Mouse (Mus musculus) kidney, postnatal 36 days (tissue): ENCODE measurements around the gene Prr5.

Source experiments
- DNase-seq, 2 experiments: peaks; one replicate each; pipeline ENCODE4 v3.0.0; 2021 to 2022; ENCODE audit warnings: mixed read lengths in 2 of 2

Prr5 gene

DNA sequence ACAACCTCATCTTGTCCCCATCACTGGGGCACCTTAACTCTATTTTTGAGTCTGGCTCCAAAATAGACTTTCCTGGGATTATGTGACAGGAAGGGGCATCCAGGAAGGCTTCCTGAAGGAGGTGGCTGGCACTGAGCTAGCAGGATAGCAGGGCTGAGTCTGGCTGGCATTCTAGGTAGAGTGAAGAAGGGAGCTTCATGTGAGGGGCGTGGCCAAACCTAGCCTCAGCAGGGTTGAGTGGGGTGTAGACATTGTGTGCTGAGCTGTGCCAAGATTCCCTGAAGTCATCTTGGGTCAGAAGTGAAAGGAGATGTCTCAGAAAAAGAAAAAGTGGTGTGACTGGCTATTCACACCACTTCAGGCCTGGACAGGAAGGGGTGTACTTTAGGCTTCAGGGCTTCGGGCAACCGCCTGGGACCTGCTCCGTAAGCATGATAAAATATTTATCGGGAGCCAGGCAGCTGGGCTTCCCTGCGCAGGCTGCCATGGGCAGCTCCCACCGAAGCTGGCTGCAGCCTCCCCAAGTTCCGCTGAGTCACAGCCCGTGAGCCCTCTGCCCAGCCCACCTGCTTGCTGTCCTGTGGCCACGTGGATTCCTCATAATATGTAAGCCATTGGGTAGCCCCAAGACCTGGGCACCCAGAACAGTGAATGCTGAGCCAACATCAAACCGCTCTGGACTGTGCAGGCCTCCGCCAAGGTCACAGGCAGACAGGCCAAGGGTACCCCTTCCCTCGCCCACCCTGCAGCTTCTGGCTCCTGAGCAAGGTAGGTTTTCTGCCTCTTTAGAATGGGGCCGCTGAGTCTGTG lies at the start of gene Prr5:
Gene Prr5 (plus strand): TSS at position 683 of the 810 bp plus-strand sequence.
- DNase-seq: peak; percentile 81 to 88

DNA sequence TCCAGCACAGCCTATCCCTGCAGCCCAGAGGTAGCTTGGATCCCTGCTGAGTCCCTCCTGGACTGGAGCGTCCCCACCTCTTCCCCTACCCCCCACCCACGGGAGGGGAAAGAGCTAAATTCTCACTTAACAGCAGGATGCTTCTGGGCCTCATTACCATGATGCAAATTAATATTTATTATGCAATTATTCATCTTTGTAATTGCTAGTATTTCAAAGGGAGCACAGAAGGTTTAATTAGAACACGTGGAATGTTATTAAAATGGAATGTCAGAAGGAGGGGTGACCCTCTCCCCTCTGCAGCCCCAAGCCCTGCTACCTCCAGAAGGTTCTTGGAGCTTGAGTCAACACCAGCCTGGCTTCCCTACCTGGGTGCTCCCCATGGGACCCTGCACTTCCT lies 49.4 kb upstream of the Prr5 start:
- no peak for DNase-seq

DNA sequence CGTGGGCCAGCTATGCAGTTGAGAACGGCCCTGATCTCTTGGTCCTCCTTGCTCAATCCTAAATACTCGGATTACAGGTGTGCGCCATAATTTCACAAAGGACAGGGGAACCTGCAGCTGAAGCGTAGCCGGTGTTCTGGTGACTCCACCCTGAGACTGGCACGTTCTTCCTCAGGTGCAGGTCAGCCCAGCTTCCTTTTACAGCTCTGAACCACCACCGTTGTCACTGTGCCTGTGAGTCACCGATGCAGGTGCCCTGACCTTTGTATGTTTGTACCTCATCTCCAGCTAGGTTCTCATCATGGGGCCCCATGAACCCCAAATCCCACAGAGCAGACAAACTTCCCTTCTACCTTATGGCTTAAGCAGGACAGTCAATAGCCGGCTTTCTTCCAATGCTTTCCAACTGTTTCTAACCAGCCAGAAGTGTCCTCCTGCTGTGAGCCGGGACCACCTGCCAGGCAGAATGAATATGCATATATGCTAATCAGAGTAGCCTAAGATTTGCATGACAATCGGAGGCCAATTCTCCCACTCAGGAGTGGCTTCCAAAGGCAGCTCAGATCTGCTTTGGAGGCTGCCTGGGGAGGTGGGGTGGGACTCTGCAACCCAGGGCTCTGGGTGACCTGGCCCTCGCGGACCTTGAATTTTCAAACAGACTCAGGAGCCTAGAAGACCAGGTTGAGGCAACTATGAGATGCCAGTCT lies 47.5 kb upstream of the Prr5 start:
- no peak for DNase-seq

DNA sequence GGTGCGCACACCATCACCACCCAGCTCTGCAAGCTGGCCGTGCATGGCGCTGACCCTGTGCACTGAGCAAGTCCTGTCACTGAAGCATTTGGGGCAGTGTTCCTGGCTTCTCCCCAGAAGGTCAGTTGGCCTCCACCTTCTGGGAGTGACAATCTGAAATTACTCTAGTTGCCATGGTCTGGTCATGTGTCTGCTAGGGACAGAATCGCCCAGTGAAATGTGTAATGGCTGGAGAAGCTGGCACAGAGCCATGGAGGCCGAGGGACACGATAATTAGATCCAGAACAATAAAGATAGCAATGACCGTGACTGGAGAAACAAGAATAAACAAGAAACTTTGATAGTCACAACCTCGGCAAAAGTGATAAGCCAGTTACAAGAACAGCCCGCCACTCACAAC lies 44.5 kb upstream of the Prr5 start:
- peak; percentile 37 to 61 for DNase-seq

DNA sequence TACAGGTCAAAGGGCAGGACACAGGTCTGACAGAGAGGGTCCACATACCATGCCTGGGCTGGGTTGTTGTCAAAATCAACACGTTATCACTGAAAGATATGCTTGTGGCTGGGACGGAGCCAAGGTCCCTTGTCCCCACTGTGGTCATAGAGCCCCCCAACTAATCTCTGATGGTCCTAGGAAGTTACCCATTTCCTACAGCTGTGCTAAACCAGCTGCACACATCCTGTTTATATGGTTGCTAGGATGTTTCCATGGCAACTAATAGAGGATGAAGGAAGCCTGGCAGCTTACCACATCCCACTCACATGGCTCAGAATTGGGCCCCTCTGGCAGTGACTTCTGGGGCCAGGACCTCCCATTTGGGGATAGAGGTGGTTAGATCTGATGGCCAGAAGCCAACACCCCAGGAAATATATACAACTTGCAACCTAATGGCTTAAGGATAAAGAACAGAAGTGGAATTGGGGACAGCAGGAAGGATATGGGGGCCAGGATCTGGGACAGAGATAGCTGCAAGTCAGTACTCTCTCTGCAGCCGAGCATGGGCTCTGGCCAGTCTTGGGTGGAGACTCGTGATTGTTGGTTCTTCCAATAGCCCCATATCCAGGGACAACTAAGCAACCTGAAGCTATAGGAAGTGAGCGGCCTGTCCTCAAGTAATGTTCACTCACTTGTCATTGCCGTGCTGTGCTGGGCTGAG lies 43.6 kb upstream of the Prr5 start:
- DNase-seq: peak; percentile 29 to 62

DNA sequence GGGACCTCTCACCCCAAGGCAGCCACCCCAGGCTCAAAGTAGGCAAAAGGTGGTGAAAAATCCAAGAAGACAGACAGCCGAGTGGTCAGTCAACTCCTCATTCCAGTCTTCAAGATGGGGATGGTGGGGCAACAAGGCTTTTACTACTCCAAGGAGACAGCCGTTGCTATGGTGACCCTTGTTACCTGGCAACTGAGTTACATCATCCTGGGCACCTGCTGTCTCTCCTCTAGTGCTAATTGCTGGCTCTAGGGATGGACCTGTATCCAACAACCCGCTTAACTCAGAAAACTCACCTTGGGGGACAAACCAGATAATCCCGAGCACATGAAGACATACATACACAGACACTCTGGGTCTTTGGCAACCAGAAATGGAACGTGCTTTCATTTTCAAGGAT lies 42.1 kb upstream of the Prr5 start:
- no peak for DNase-seq

DNA sequence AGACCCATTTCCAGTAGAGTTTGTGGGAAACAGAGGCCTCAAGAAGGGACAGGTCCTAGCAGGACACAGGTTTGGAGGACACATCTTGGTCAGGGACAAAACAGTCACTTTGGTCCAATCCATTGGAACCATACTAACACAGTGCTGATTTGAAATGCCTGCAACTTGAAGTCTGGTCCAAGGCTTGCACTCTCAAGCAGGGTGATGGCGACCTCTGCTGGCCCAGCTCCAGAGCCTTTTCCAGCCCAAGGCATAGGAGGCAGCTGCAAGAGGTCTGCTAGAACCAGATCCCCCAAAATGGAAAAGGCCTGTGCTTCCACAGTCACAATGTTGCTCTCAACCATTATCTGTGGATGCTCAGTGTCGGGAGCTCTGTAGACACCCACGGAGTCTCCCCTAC lies 39.7 kb upstream of the Prr5 start:
- peak; percentile 54 to 83 for DNase-seq

DNA sequence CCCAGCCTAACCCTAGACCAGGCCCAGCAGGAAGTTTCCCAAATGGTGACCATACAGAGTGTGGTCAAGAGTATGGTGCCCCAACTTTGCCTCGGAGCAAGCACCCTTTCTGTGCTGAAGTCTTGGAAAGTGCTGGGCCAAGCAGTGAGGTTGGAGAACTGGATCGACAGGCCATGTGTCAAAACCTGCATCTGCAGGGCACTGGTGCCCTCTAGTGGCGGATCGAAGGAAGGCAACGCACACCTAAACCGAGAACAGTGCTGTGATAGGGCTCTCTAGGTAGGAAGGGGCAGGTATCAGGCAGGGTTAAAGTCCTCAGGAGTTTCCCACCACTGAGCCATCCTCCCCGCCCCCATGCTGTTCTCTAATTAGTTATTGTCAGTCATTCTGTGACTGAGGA lies 37.9 kb upstream of the Prr5 start:
- DNase-seq: peak; percentile 82 to 91

DNA sequence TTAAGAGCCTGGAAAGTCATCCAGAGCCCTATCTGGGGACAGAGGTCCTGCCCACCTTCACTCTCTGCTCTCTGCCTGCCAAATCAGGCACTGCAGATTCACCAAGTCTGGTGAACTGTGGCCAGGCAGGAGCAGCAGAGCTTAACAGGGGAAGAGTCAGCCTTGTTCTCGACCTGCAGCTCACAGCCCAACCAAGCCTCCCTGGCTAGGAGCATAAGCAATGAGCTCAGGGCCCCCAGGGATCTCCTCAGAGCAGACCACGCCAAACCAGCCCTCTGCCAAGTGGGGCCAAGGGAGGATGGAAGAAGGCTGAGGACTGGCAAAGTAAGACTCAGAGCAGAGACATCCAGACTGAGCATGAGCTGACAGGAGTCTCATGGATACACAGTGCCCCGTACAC lies 35.1 kb upstream of the Prr5 start:
- DNase-seq: peak; percentile 66 to 70

DNA sequence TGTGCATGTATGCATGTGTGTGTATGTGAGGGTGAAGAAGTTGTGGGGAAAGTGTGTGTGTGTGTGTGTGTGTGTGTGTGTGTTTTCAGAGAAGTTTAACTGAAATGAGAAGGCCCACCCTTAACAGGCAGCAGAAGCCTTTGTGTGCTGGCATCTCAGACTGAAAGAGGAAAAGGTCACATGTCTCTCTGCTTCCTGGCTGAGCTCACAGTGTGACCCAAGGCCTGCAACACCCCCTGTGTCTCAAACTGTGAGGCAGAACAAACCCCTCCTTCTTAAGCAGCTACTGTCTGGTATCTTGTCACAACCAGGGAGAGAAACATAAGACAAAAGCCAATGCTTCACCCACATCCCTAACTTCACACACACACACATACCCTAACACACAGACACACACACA lies 31.0 kb upstream of the Prr5 start:
- peak; percentile 44 to 61 for DNase-seq

DNA sequence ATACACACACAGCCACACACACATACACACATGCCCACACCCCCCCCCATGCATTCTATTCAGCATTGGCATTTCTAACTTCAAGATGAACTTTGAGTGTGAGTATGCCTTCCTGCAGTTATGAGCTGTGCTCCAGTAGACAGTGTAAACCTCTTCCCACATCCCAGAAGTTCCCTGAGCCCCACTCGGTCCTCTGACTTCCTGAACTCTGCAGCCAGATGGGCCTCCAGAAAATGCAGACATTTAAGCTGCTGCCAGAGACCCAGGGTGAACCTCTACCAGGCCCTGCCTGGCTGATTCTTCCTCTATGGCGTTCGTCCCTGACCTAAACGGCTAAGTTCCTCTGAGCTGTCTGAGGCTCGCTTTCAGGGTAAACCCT lies 30.4 kb upstream of the Prr5 start:
- no peak for DNase-seq

DNA sequence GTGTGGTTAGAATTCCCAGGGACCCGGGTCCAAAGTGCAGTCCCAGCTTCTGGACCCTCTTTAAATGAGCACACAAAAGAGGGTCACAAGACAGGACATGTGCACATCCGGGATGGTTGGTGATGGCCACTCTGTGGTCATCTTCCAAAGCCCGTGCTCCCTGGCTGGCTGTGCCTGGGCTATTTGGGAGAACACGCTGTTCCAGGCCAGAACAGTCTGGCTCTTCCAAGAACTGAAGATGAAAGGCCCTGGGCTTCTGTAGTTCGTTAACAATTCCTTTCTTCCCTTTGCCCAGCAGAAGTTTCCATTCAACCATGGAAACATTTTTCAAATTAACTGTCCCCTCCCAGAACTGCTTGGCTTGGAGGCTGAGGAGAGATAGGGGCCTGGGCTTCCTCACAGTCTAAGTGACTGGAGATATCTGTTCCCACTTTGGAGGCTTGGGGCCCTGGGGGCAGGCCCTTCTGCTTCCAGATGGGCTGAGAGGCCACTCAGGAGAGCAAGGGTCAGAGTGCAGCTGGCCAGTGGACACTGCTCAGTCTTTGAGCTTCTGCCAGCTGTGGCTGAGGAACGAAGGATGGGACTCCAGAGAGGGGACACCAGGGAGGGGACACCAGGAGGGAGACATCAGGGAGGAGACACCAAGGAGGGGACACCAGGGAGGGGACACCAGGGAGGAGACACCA lies 29.8 kb upstream of the Prr5 start:
- peak; percentile 85 to 91 for DNase-seq

DNA sequence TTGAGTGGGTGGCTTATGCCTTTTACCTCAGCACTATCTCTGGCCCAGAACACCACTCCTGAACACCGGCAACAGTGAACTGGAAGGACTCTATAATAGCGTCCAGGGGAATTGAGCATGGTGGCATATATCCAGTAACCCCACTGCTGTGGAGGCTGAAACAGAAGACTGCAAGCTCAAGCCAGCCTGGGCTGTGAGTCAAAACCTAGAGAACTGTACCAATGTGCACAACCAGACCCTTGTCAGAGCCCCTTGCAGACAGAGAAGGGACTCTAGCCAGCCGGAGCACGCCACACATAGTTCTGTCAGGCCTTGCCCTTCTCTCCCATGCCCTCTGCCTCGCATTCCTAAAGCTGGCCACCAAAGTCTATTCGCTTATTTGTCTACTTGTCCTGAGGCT lies 28.7 kb upstream of the Prr5 start:
- DNase-seq: no peak

DNA sequence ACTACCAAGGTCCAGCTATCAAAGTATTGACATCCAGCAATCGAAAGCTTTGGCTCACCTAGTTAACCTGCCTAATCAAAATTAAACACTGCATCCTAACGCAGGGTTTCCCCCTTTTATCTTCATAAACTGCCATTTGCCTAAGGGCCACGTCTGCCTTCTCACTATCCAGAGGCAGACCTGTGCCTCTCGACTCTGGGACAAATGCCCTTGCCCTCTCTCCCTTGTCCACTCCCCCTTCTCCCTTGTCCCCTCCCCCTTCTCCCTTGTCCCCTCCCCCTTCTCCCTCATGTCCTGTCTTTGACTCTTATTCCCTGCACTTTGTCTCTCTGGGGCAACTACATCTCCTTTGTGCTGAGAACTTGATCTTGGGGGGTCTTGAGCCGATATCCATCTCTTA lies 28.3 kb upstream of the Prr5 start:
- DNase-seq: peak; percentile 25 to 50

DNA sequence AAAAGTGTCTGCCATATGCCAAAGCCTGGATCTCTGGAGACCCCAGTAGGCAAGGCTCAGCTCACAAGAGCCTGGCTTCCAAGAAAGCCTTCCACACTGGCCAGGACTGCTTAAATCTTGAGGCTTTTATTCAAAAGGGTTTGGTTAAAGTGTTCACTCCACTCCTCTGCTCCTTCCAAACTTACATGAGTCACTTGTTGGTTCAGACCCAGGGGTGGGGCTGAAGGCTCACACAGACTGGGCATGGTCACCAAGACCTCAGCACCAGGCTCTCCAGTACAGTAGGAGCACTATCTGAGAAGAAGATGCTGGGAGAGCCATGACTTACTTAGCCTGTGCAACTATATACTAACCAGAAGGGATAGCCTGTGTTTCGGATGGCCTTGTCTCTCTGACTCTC lies 27.5 kb upstream of the Prr5 start:
- DNase-seq: no peak

DNA sequence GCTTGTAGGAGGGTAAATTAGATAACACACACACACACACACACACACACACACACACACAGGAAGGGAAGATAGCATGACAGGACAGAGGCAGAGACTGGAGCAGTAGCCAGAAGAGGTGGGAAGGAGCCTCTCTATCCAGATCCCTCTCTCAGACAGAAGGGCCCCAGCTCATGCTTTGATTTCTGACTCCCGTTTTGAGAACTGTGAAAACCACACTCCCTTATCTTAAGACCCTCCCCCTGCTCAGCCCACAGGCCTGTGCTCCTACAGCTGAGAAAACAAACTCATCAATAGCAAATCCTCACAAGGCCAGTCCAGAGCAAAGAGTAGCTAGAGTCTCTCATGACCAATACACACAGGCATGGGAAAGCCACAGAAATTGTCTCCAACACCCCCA lies 26.2 kb upstream of the Prr5 start:
- no peak for DNase-seq

DNA sequence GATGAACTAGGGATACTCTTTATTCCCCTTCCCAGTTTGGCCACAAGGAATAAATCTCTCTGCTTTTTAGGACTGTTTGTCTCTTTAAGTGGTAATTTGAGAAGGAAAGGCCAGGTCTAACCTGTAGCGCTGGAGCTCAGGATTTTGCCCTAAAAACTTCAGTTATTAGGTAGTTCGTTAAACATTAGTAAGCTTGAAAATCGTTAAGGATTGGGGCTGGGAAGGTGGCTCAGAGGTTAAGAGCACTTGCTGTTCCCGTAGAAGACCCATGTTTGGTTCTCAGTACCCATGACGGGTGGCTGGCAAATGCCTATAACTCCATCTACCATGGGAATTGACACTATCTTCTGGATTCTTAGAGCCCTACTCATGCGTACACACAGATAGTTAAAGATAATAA lies 17.9 kb upstream of the Prr5 start:
- peak; percentile 39 to 46 for DNase-seq

DNA sequence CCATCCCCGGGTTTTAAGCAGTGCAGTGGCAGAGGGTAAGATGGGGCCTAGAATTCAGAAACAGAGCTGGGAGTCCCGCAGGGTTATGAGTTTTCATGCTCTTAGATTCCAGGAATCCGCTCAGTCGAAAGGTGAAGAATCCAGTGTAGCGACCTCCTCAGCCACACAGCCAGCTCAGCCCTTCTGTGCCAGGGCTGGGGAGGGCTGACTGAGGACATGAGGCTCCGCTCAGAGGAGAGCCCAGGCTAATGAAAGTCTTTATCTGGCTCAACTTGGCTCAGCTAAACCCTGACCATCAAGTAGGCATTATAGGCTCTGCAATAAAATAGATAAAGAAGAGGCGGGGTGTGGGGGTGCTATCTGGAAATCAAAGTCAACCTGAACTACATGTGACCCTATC lies 16.3 kb upstream of the Prr5 start:
- peak; percentile 54 to 63 for DNase-seq

DNA sequence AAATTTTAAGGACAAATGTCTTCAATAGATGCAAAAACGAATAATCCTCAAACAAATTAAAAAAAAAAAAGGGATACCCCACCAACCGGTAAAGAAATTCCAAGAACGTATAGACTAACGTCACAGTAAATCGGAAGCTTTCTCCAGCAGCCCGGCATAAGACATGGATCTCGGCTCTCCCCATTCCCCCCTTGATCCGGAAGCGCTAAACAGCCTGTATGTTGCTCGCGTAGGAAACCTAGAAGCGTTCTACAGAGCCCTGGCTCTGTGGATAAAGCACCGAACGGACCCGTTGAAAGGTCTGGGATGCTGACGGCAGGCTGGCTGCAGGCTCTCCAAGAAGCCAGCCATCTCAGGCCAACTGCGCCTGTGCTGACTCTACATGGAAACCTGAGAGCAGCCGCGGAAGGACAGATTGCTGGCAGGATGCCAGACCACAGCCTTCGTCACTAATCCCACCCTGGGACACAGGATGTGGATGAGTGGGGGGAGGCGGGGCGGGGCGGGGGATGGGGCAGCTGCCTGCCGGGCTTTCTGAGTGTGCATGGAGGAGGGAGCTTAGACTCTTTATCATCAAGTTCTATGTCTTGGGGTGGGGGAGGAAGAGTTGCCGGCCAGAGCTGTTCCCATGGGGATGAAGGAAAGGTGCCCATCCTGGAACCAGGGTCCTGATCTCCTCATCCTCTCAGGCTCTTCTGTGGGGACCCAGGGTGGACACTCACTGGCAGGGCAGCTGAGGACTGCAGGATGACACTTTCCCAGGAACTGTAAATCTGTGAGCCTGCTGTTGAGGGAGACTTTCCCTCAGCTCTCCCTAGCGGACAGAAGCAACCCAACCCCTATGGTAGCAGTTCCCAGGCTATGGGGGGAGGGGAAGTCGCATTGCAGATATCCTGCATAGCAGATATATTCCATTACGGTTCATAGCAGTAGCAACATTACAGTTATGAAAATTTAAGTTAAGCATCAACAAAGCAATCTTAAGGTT lies 15.1 kb upstream of the Prr5 start:
- peak; percentile 84 to 85 for DNase-seq

DNA sequence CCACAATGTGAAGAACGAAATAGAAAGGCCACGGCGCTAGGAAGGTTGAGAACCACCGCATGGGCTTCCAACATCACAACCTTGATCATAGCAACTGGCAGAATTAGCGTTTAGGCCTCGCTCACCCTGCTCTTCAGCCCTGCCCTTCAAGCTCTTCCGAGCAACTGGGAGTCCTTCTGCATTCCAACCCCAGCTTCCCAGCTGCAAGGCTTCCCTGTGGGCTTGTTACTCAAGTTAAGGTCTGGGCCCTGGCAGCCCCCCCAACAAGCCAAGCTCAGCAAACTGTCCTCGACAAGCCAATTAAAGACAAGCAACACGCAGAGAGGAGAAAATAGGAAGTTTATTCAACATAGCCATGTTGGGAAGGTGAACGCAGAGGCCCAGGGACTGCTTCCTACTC lies 14.4 kb upstream of the Prr5 start:
- no peak for DNase-seq

DNA sequence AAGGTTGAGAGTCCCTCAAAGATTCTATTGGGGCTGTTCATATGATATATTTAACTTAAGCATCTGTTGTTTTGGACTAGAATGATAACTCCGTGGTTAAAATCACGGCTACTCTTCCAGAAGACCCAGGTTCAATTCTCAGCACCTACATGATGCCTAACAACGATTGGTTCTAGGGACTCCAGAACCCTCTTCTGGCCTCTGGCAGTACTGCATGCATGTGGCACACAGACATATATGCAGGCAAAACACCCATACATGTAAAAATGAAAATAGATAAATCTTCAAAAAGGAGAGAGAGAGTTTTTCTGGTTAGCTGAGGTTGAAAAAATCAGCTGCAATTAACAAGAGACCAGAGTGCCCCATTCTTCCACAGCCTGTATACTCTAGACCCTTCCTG lies 12.7 kb upstream of the Prr5 start:
- no peak for DNase-seq
